Mouse (Mus musculus): ENCODE measurements around the gene Kctd5. TPM values are rescaled to one million over a fixed set of nuclear protein-coding genes. Genes with fewer than 3 reads are reported as not detected.
"Not testable (repeated sequence)": the region's sequence is repeated elsewhere in the genome, so short reads cannot be mapped to it uniquely, and the experiment has no call there.

Gene Kctd5
- total RNA-seq (2018; cell fraction: chromatin; rRNA removed), result 10 to 100 TPM in 24 of 26 experiments, 1 to 10 TPM in 2; 7.7 to 35.2 (median 22.9) TPM
- 10 to 100 TPM; 11.5 to 18.9 (median 16.3) TPM for total RNA-seq (2018; cell fraction: cytosol; rRNA removed)
- 10 to 100 TPM in 25 of 26 experiments, 1 to 10 TPM in 1; 8.7 to 24.9 (median 16.1) TPM for total RNA-seq (2018; cell fraction: nucleus; rRNA removed)
- polyA plus RNA-seq (2018), result 10.4 to 18.9 TPM (median 13.9 TPM) in 3 replicates

- H3K27ac ChIP-seq, result peak within 1 kb of the TSS; percentile 22; the same call in 1 of the 2 replicates
- H3K79me2 ChIP-seq (ENCODE audit: inconsistent target), result peaks cover 50% of the 10 kb centered on the region
- under 1% methylated on average over 56 of the region's 62 CpGs for WGBS (ENCODE audit: missing documents)
- H3K36me3 ChIP-seq (ENCODE audit: inconsistent target), result peaks cover 11% of the 10 kb centered on the region
- peak within 1 kb of the TSS; percentile 78 for H3K4me3 ChIP-seq (ENCODE audit: inconsistent target)
Observed at GRCm38 (mm10) chr17:24072919-24073696, at the start of gene Kctd5. Kctd5 (minus strand) TSS chr17:24073485.

GRCm38 (mm10) chr17:24119446-24119845, 46.2 kb upstream of the Kctd5 start:
- 70% methylated on average over 3 of the region's 3 CpGs for WGBS (ENCODE audit: missing documents)
- Histone ChIP-seq H3K79me2 (ENCODE audit: inconsistent target) (peaks cover 100% of the 10 kb centered on the region), H3K36me3 (ENCODE audit: inconsistent target) (no peaks in the 10 kb centered on the region), H3K27ac (no peak overlapping the region), H3K4me3 (ENCODE audit: inconsistent target) (no peak overlapping the region)

- no peak overlapping the region for H3K4me3 ChIP-seq (ENCODE audit: inconsistent target)
- peaks cover 27% of the 10 kb centered on the region for H3K36me3 ChIP-seq (ENCODE audit: inconsistent target)
- H3K79me2 ChIP-seq (ENCODE audit: inconsistent target), result peaks cover 72% of the 10 kb centered on the region
- no peak overlapping the region for H3K27ac ChIP-seq
- WGBS (ENCODE audit: missing documents), result 90% methylated on average over 4 of the region's 4 CpGs
Observed at GRCm38 (mm10) chr17:24113031-24113430, 39.7 kb upstream of the Kctd5 start.

- no peak overlapping the region for H3K27ac ChIP-seq
- WGBS (ENCODE audit: missing documents), result 100% methylated on average over 1 of the region's 1 CpGs
- peaks cover 54% of the 10 kb centered on the region for H3K79me2 ChIP-seq (ENCODE audit: inconsistent target)
- H3K36me3 ChIP-seq (ENCODE audit: inconsistent target), result peaks cover 35% of the 10 kb centered on the region
- H3K4me3 ChIP-seq (ENCODE audit: inconsistent target), result no peak overlapping the region
Observed at GRCm38 (mm10) chr17:24111256-24111655, 38.0 kb upstream of the Kctd5 start.

GRCm38 (mm10) chr17:24108896-24109295, 35.6 kb upstream of the Kctd5 start:
- Histone ChIP-seq H3K27ac (no peak overlapping the region), H3K79me2 (ENCODE audit: inconsistent target) (peaks cover 31% of the 10 kb centered on the region), H3K4me3 (ENCODE audit: inconsistent target) (no peak overlapping the region), H3K36me3 (ENCODE audit: inconsistent target) (peaks cover 51% of the 10 kb centered on the region)
- 83% methylated on average over 1 of the region's 1 CpGs for WGBS (ENCODE audit: missing documents)

GRCm38 (mm10) chr17:24105111-24105510, 31.8 kb upstream of the Kctd5 start:
- Histone ChIP-seq H3K36me3 (ENCODE audit: inconsistent target) (peaks cover 78% of the 10 kb centered on the region), H3K27ac (no peak overlapping the region), H3K4me3 (ENCODE audit: inconsistent target) (no peak overlapping the region), H3K79me2 (ENCODE audit: inconsistent target) (no peaks in the 10 kb centered on the region; the same call in 1 of the 2 replicates)
- WGBS (ENCODE audit: missing documents), result 100% methylated on average over 2 of the region's 2 CpGs

- H3K79me2 ChIP-seq (ENCODE audit: inconsistent target), result no peaks in the 10 kb centered on the region
- 92% methylated on average over 4 of the region's 4 CpGs for WGBS (ENCODE audit: missing documents)
- H3K4me3 ChIP-seq (ENCODE audit: inconsistent target), result no peak overlapping the region
- no peak overlapping the region for H3K27ac ChIP-seq
- H3K36me3 ChIP-seq (ENCODE audit: inconsistent target), result peaks cover 75% of the 10 kb centered on the region
Observed at GRCm38 (mm10) chr17:24098354-24098753, 25.1 kb upstream of the Kctd5 start.

- H3K4me3 ChIP-seq (ENCODE audit: inconsistent target), result no peak overlapping the region
- WGBS (ENCODE audit: missing documents), result 83% methylated on average over 1 of the region's 1 CpGs
- no peaks in the 10 kb centered on the region for H3K79me2 ChIP-seq (ENCODE audit: inconsistent target)
- peaks cover 67% of the 10 kb centered on the region for H3K36me3 ChIP-seq (ENCODE audit: inconsistent target)
- no peak overlapping the region for H3K27ac ChIP-seq
Observed at GRCm38 (mm10) chr17:24090575-24090974, 17.3 kb upstream of the Kctd5 start.

GRCm38 (mm10) chr17:24086399-24086798, 13.1 kb upstream of the Kctd5 start:
- H3K79me2 ChIP-seq (ENCODE audit: inconsistent target); H3K27ac ChIP-seq; H3K4me3 ChIP-seq (ENCODE audit: inconsistent target): not testable (repeated sequence)
- WGBS (ENCODE audit: missing documents), result 95% methylated on average over 4 of the region's 4 CpGs
- peaks cover 65% of the 10 kb centered on the region for H3K36me3 ChIP-seq (ENCODE audit: inconsistent target)

GRCm38 (mm10) chr17:24084593-24084992, 11.3 kb upstream of the Kctd5 start:
- Histone ChIP-seq H3K79me2 (ENCODE audit: inconsistent target) (no peaks in the 10 kb centered on the region), H3K4me3 (ENCODE audit: inconsistent target) (no peak overlapping the region), H3K36me3 (ENCODE audit: inconsistent target) (peaks cover 70% of the 10 kb centered on the region), H3K27ac (no peak overlapping the region)
- WGBS (ENCODE audit: missing documents), result 21% methylated on average over 1 of the region's 1 CpGs

- Histone ChIP-seq H3K36me3 (ENCODE audit: inconsistent target) (peaks cover 33% of the 10 kb centered on the region), H3K79me2 (ENCODE audit: inconsistent target) (peaks cover 10% of the 10 kb centered on the region), H3K4me3 (ENCODE audit: inconsistent target) (no peak overlapping the region), H3K27ac (no peak overlapping the region)
- 96% methylated on average over 2 of the region's 2 CpGs for WGBS (ENCODE audit: missing documents)
Observed at GRCm38 (mm10) chr17:24077101-24077500, 3.8 kb upstream of the Kctd5 start.

GRCm38 (mm10) chr17:24069531-24069930, 3.8 kb downstream of the Kctd5 start:
- Histone ChIP-seq H3K36me3 (ENCODE audit: inconsistent target) (peaks cover 12% of the 10 kb centered on the region; the same call in 1 of the 2 replicates), H3K27ac (no peak overlapping the region), H3K79me2 (ENCODE audit: inconsistent target) (peaks cover 85% of the 10 kb centered on the region), H3K4me3 (ENCODE audit: inconsistent target) (no peak overlapping the region)
- 74% methylated on average over 3 of the region's 3 CpGs for WGBS (ENCODE audit: missing documents)

- WGBS (ENCODE audit: missing documents), result 99% methylated on average over 5 of the region's 5 CpGs
- H3K4me3 ChIP-seq (ENCODE audit: inconsistent target), result no peak overlapping the region
Observed at GRCm38 (mm10) chr17:24068271-24068670, 5.0 kb downstream of the Kctd5 start.

GRCm38 (mm10) chr17:24062459-24063155, 10.7 kb downstream of the Kctd5 start:
- H3K4me3 ChIP-seq (ENCODE audit: inconsistent target), result no peak overlapping the region
- WGBS (ENCODE audit: missing documents), result 95% methylated on average over 4 of the region's 4 CpGs
- H3K79me2 ChIP-seq (ENCODE audit: inconsistent target), result peaks cover 65% of the 10 kb centered on the region
- no peak overlapping the region for H3K27ac ChIP-seq
- peaks cover 46% of the 10 kb centered on the region for H3K36me3 ChIP-seq (ENCODE audit: inconsistent target)

More at GRCm38 (mm10) chr17:24068271-24068670, 5.0 kb downstream of the Kctd5 start:
- Histone ChIP-seq H3K79me2 (ENCODE audit: inconsistent target) (peaks cover 98% of the 10 kb centered on the region), H3K27ac (no peak overlapping the region), H3K36me3 (ENCODE audit: inconsistent target) (peaks cover 12% of the 10 kb centered on the region; the same call in 1 of the 2 replicates)

All from macrophage (primary cell).